Mouse (Mus musculus): Measurements from ENCODE around the gene Atad2b.

GRCm38 (mm10) chr12:4898024-4898423 is 19.1 kb upstream of the Atad2b start:
- TF ChIP-seq USF1 (IDR thresholded peaks at IDR 0.05; ENCODE audit: low read depth) (no peak), MAX (IDR thresholded peaks at IDR 0.05) (no peak), CEBPB (IDR thresholded peaks at IDR 0.05; ENCODE audit: low read depth) (no peak)
